Mouse (Mus musculus) ES-E14 (cell line): ENCODE data around the gene Prepl.

Experiments
- CHD2 ChIP-seq: IDR thresholded peaks from 2 replicates; pipeline ENCODE4 v1.6.1; 2014; ENCODE audit warnings: mild to moderate bottlenecking, low read depth, low read length, inconsistent platforms
- ZC3H11A ChIP-seq: IDR thresholded peaks from 2 replicates; pipeline ENCODE4 v1.6.1; 2012; ENCODE audit warnings: low read depth, mild to moderate bottlenecking, inconsistent platforms, low read length, borderline replicate concordance

DNA sequence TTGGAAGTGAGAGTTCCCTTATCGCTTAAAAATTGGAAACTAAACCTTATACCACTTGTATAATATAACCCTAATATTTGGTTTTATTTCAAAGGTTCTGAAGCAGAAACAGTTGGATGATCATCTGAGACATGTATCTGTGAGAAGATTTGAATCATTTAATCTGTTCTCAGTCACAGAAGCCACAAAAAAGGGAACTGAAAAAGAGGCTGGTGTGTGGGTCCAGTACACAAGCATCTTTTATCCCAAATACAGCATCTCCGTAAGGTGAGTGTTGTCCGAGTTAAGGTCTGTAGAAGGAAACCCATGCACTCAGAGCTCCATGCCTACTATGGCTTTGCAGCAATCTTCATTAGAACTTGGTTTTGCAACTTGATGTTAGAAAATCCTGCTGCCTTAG lies 6.4 kb upstream of the Prepl start:
- no peak for TF ChIP-seq ZC3H11A
- TF ChIP-seq CHD2, result no peak
